Mouse (Mus musculus) megakaryocyte, embryonic 14.5 days (primary cell): ENCODE measurements around the gene Ptpn13.

Experiments used
- FLI1 ChIP-seq: IDR thresholded peaks from 2 replicates; pipeline ENCODE4 v1.6.1; 2012; ENCODE audit warnings: low read length, inconsistent platforms, mixed read lengths
- GATA1 ChIP-seq: IDR thresholded peaks from 3 replicates; pipeline ENCODE4 v1.6.1; 2012; ENCODE audit warnings: mixed read lengths, low read length, inconsistent platforms, borderline replicate concordance

- no peak for TF ChIP-seq GATA1
- no peak for TF ChIP-seq FLI1
Observed at GRCm38 (mm10) chr5:103554769-103555168, 129.8 kb downstream of the Ptpn13 start.
